Mouse (Mus musculus) cerebellum, adult 8-10 months (tissue): ENCODE measurements around the gene Scap.
"Not testable (repeated sequence)": the region's sequence is repeated elsewhere in the genome, so short reads cannot be mapped to it uniquely, and the experiment has no call there.

Experiments
- DNase-seq: peaks from one replicate; pipeline ENCODE4 v3.0.0; 2022

The Scap gene

DNA sequence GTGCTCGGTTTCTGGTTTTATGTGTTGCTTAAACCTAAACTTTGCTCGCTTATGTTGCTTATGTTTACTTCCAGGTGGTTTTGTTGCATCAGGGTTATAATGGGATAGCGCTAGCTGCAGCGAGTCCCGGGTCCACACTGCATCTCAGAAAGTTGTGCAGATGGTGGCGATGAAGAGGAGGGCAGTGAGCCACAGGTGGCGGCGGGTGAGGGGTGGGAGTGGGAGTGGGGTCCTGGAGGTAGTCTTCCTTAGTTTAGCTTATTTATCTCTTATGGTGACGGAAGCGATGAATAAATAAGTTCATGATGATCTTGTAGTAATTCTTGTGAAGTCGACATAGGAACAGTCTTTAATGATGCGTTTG is 790 bp downstream of the Scap start:
- no peak for DNase-seq

GRCm38 (mm10) chr9:110334849-110335248 is 1.8 kb downstream of the Scap start:
- no peak for DNase-seq

- no peak for DNase-seq
Observed at GRCm38 (mm10) chr9:110340037-110340750, 7.1 kb downstream of the Scap start.

DNA sequence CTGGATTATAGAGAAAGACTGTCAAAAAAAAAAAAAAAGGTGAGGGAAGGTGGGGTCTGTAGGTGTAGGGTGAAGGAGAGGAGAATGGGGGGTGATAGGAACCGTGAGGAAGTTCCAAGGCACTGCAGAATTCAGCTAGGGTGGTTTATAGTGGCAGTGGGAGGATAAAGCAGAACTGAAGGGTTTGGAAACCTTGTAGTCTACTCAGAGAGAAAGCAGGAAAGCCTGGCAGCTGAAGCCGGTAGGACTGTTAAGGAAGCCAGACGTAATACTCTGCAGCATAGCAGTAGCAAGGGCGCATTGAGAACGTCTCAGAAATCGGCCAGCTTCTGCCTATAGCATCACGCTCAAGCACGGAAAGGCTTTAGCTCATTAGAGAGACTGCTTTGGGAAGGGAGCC is 8.9 kb downstream of the Scap start:
- DNase-seq, result no peak

- no peak for DNase-seq
Observed at GRCm38 (mm10) chr9:110343805-110344204, 10.7 kb downstream of the Scap start.

DNA sequence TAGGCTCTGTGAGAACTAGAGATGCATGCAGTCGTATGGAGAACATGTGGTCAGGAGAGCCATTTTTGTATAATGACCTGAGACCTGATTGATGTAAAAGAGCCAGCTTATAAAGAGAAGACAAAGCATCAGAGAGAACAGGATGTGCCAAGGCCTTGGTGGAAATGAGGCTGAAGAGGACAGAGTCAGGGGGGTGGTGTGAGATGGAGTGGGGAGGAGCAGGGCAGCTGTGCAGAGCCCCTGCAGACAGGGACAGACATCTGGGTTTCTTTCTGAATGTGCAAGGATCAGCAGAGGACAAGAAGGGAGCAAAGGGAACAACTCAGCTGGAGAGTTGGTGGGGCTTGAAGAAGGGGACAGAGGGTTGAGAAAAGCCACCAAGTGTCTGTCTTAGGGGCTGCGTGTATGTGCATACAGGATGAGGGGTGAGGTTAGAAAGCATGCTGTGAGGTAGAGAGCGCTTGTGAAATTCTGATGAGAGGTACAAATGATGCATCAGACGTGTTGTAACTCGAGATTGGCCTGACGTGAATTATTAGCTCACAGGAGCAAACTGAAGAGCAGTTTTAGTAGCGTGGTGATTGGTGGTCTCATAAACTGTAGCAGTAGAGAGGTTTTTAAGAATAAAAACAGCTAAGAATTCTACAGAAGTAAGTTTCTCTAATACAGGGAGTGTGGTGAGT is 12.1 kb downstream of the Scap start:
- DNase-seq, result no peak

GRCm38 (mm10) chr9:110348899-110349298 is 15.8 kb downstream of the Scap start:
- no peak for DNase-seq

DNA sequence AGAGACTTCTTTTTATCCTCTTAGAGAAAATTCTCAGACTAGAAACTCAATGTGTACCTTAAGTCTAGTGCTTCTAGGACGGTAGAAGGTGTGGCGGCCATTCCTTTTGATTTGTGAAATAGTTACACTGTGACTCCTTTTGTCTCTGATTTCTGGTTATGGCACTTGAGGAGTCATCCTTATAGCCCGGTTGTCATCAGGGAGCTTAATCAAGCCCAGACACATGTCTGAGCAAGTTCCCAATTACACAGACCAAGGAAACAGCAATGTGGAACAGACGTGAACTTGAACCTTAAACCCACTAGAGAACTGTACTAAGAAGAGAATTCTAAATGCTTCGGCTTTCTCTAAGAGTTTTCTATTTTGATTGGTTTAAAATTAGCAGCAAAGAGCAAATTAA is 17.1 kb downstream of the Scap start:
- DNase-seq, result no peak

GRCm38 (mm10) chr9:110350612-110351011 is 17.5 kb downstream of the Scap start:
- DNase-seq, result no peak

- DNase-seq, result no peak
Observed at GRCm38 (mm10) chr9:110351350-110351749, 18.3 kb downstream of the Scap start.

GRCm38 (mm10) chr9:110351932-110352632 is 19.0 kb downstream of the Scap start:
- DNase-seq, result no peak

- DNase-seq, result no peak
Observed at GRCm38 (mm10) chr9:110358341-110358740, 25.3 kb downstream of the Scap start.

DNA sequence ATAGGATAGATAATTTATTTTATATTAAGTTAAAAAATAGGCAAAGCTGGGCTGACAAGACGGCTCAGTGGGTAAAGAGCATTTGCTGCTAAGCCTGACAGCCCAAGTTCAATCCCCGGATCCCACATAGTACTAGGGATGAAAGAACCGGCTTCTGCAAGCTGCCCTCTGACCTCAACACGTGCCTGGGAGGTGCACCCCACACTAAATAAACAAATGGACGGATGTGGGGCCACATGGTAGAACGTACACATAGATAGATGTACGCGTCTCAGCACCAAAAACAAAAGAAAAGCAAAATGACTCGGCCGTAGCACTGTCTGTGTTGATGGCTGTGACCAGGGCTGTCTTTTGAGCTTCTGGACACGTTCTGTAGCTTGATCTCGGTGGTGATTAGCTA is 28.2 kb downstream of the Scap start:
- DNase-seq, result no peak

DNA sequence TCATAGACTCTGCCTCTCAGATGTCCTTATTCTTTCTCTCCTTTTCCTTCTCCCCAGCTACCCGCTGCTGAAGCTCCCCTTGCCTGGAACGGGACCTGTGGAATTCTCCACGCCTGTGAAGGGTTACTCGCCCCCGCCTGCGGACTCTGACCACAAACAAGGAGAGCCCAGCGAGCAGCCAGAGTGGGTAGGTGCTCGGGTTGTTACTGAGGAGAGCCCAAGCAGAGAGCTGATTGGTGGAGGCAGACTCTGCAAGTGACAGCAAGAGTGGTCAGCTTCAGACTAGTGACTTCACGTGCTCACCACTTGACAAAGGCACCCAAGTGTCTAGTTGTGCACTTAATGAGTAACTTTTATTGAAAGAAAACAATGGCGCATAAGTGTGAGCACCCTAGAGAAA is 29.2 kb downstream of the Scap start:
- no peak for DNase-seq

DNA sequence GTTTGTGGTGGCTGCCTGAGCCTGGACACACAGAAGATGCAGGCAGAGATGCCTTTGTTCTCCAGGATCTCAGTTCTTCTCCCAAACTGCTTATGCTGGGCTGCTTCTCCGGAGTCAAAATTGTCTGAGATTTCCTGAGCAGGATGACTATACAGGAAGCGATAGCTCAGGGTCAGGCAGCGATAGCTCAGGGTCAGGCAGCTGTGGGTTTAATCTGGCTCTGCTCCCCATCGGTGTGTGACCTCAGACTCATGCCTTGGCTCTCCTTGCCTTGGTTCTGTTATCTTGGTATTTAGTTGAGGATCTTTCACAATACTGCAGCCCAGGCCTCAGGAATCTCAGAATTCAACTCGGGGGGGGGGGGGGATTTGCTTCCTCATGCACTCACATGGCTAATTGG is 33.7 kb downstream of the Scap start:
- no peak for DNase-seq

- no peak for DNase-seq
Observed at GRCm38 (mm10) chr9:110369860-110370259, 36.8 kb downstream of the Scap start.

DNA sequence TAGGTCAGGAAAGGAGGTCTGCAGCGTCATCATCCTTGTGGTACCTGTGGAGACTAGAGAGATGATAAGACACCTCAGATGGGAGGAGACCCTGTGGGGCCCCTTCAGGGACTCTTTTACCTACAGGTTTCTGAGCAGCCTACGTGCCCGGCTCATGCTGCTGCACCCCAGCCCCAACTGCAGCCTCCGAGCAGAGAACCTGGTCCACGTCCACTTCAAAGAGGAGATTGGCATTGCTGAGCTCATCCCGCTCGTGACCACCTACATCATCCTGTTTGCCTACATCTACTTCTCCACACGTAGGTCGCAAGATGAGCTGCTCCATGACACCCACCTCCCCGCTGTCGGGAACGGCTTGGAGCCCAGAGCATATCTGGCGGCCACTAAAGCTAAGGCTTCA is 40.8 kb downstream of the Scap start:
- DNase-seq, result no peak

DNA sequence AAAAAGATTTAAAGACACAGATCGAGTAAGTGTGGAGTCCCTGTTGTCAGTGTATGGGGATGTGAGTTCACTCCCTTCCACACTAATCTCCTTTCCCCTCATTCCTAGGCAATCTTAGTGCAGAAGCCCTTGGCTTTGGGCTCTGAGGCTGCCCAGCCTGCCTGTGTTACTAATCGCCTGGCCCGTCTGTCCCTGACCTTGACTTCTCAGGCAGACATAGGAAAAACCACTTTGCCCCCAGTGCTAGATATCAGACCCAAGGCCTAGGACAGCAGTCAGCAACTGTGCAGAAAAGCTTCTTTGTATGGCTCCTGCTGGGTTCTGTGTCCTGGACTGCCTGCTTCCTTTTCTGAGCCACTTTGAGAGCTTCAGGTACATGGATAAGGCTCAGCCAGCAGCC is 42.6 kb downstream of the Scap start:
- no peak for DNase-seq

DNA sequence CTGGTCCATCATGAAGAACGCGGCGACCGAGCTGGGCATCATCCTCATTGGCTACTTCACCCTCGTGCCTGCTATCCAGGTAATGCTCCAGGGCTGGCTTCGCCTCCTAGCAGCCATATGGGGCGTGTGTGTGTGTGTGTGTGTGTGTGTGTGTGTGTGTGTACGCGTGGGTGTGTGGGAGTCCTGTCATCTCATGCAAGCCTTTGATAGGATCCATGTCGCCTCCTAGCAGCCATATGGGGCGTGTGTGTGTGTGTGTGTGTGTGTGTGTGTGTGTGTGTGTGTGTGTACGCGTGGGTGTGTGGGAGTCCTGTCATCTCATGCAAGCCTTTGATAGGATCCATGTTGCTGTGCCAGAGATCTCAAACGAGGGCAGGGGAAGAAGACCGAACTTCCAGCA is 44.6 kb downstream of the Scap start:
- DNase-seq, result not testable (repeated sequence)

DNA sequence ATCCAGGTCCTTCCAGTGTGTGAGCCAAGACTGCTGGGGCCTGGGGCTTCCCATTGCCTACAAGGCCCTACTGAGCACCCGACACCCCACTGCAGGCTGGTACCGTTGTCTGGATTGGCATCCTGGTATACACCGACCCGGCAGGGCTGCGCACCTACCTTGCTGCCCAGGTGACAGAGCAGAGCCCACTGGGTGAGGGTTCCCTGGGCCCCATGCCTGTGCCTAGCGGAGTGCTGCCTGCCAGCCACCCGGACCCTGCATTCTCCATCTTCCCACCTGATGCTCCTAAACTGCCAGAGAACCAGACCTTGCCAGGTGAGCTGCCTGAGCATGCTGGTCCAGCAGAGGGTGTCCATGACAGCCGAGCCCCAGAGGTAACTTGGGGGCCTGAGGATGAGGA is 46.3 kb downstream of the Scap start:
- no peak for DNase-seq

- no peak for DNase-seq
Observed at GRCm38 (mm10) chr9:110380662-110381061, 47.6 kb downstream of the Scap start.

GRCm38 (mm10) chr9:110381292-110381691 is 48.2 kb downstream of the Scap start:
- DNase-seq, result no peak

- DNase-seq, result no peak
Observed at GRCm38 (mm10) chr9:110384369-110384929, 51.4 kb downstream of the Scap start.

GRCm38 (mm10) chr9:110388011-110388410 is 54.9 kb downstream of the Scap start:
- DNase-seq, result no peak
